Mouse (Mus musculus) layer of hippocampus, adult 9-10 months (tissue): ENCODE data around the gene Lipt1.

Source experiments
- DNase-seq: peaks from one replicate; pipeline ENCODE4 v3.0.0; 2022; ENCODE audit warnings: low spot score

Gene Lipt1

GRCm38 (mm10) chr1:37899816-37900215 is 28.3 kb downstream of the Lipt1 start:
- DNase-seq: no peak

GRCm38 (mm10) chr1:37900288-37900687 is 28.8 kb downstream of the Lipt1 start:
- no peak for DNase-seq

- no peak for DNase-seq
Measured at GRCm38 (mm10) chr1:37903178-37903577, 31.6 kb downstream of the Lipt1 start.

GRCm38 (mm10) chr1:37912751-37913150 is 41.2 kb downstream of the Lipt1 start:
- no peak for DNase-seq

GRCm38 (mm10) chr1:37916393-37916792 is 44.9 kb downstream of the Lipt1 start, which contains the start of gene Lyg2:
Gene Lyg2, minus strand, starts transcription at chr1:37916493.
- no peak for DNase-seq

- no peak for DNase-seq
Measured at GRCm38 (mm10) chr1:37917666-37918065, 46.1 kb downstream of the Lipt1 start.

- DNase-seq: no peak
Measured at GRCm38 (mm10) chr1:37918096-37918495, 46.6 kb downstream of the Lipt1 start.

- DNase-seq: no peak
Measured at GRCm38 (mm10) chr1:37922536-37922935, 51.0 kb downstream of the Lipt1 start.
